Mouse (Mus musculus): ENCODE data around the gene Slc6a6. TPM values are rescaled to one million over a fixed set of nuclear protein-coding genes. Genes with fewer than 3 reads are reported as not detected.

Slc6a6 gene
- 108 to 112 TPM (median 109 TPM) in 4 replicates for total RNA-seq (2023)

GRCm38 (mm10) chr6:91683602-91684473 lies at the start of gene Slc6a6:
Gene Slc6a6, plus strand, starts transcription at chr6:91684053.

Other genes with a start within 250 kb of the Slc6a6 start
- gene Chchd4, start 210.5 kb upstream of the Slc6a6 start, total RNA-seq (2023): 14.2 to 17.3 TPM (median 15.8 TPM) in 4 replicates
- gene Tmem43, start 210.3 kb upstream of the Slc6a6 start, total RNA-seq (2023): 26.5 to 29.9 TPM (median 28.2 TPM) in 4 replicates
- 16.7 to 20.8 TPM (median 19.5 TPM) in 4 replicates for gene Xpc, start 168.2 kb upstream of the Slc6a6 start, total RNA-seq (2023)
- gene Lsm3, start 168.1 kb upstream of the Slc6a6 start, total RNA-seq (2023): 68.5 to 80.2 TPM (median 74.2 TPM) in 4 replicates
- 1.6 to 2.6 TPM (median 2.1 TPM) in 4 replicates for gene Grip2, start 143.2 kb downstream of the Slc6a6 start, total RNA-seq (2023)
- gene Ccdc174, start 194.0 kb downstream of the Slc6a6 start, total RNA-seq (2023): 38.4 to 51.2 TPM (median 48.5 TPM) in 4 replicates
- gene 4930590J08Rik, start 218.8 kb downstream of the Slc6a6 start, total RNA-seq (2023): 3.3 to 5.4 TPM (median 3.6 TPM) in 4 replicates